Mouse (Mus musculus): ENCODE measurements around the gene Tmem79. TPM values are rescaled to one million over a fixed set of nuclear protein-coding genes. Genes with fewer than 3 reads are reported as not detected.

The Tmem79 gene
- polyA plus RNA-seq, 2 experiments, result 0.70 to 1.0 TPM

- DNase-seq (ENCODE audit: low read depth in 3 of 3, low spot score in 3 of 3) (no peak), ATAC-seq (ENCODE audit: insufficient read depth) (no peak)
- Histone ChIP-seq H3K36me3 (replicated peaks; ENCODE audit: control insufficient read depth, insufficient read depth, low read depth) (peaks cover 17% of the 10 kb centered on the region), H3K4me2 (ENCODE audit: low read depth) (peak overlapping the region; percentile 73), H3K4me3 (ENCODE audit: insufficient read depth in 1 of 2, low read depth in 2 of 2, low read length in 2 of 2) (peak overlapping the region; percentile 54 to 58; a peak in 3 of 4 replicates), H3K27me3 (ENCODE audit: control insufficient read depth, insufficient read depth, low read length) (peaks cover 17% of the 10 kb centered on the region), H3K27ac (no peak overlapping the region), H3K4me1 (replicated peaks; ENCODE audit: control insufficient read depth in 2 of 2, insufficient read depth in 2 of 2, low read length in 1 of 2) (peaks cover 32 to 37% of the 10 kb centered on the region in 2 experiments), H3K9me3 (ENCODE audit: control insufficient read depth, low read length) (peaks cover 3% of the 10 kb centered on the region), H3K9ac (replicated peaks) (peak overlapping the region; percentile 52)
- no peak for TF ChIP-seq EP300 (IDR thresholded peaks at IDR 0.05; ENCODE audit: low read depth)
- peak; percentile 51 for TF ChIP-seq CTCF (IDR thresholded peaks at IDR 0.05; ENCODE audit: low read depth)
- 32% methylated on average over 34 of the region's 34 CpGs for WGBS (ENCODE audit: insufficient replicate concordance)
Measured at GRCm38 (mm10) chr3:88365705-88366361, 29.9 kb upstream of the Tmem79 start.

GRCm38 (mm10) chr3:88364337-88364736 is 28.4 kb upstream of the Tmem79 start, which contains the start of gene Paqr6:
Gene Paqr6 (plus strand): TSS chr3:88364584.
- 3% methylated on average over 16 of the region's 16 CpGs for whole genome bisulfite sequencing (ENCODE audit: insufficient replicate concordance)

GRCm38 (mm10) chr3:88363700-88364099 is 27.8 kb upstream of the Tmem79 start:
- peak overlapping the region; percentile 89 for H3K27ac ChIP-seq
- H3K27me3 ChIP-seq (ENCODE audit: control insufficient read depth, insufficient read depth, low read length), result peaks cover 17% of the 10 kb centered on the region
- TF ChIP-seq EP300 (IDR thresholded peaks at IDR 0.05; ENCODE audit: low read depth) (peak; percentile 79), CTCF (IDR thresholded peaks at IDR 0.05; ENCODE audit: low read depth) (no peak)
- 27% methylated on average over 4 of the region's 4 CpGs for WGBS (ENCODE audit: insufficient replicate concordance)
- ATAC-seq (ENCODE audit: insufficient read depth) (peak; percentile 92), DNase-seq (ENCODE audit: low read depth in 3 of 3, low spot score in 3 of 3) (peak; percentile 79 to 83 (median 80))
- H3K9me3 ChIP-seq (ENCODE audit: control insufficient read depth, low read length), result no peaks in the 10 kb centered on the region
- peaks cover 38% of the 10 kb centered on the region for H3K36me3 ChIP-seq (replicated peaks; ENCODE audit: control insufficient read depth, insufficient read depth, low read depth)
- H3K4me1 ChIP-seq (replicated peaks; ENCODE audit: control insufficient read depth in 2 of 2, insufficient read depth in 2 of 2, low read length in 1 of 2), result peaks cover 32 to 37% of the 10 kb centered on the region in 2 experiments
- peak overlapping the region; percentile 73 for H3K4me2 ChIP-seq (ENCODE audit: low read depth)
- H3K4me3 ChIP-seq (ENCODE audit: insufficient read depth in 1 of 2, low read depth in 2 of 2, low read length in 2 of 2), result peak overlapping the region in 1 of 2 experiments; percentile 54; a peak in 2 of 4 replicates
- peak overlapping the region; percentile 46 for H3K9ac ChIP-seq (replicated peaks)

More at GRCm38 (mm10) chr3:88364337-88364736, 28.4 kb upstream of the Tmem79 start, which contains the start of gene Paqr6:
- Histone ChIP-seq H3K36me3 (replicated peaks; ENCODE audit: control insufficient read depth, insufficient read depth, low read depth) (peaks cover 32% of the 10 kb centered on the region), H3K4me2 (ENCODE audit: low read depth) (peak within 1 kb of the TSS; percentile 73), H3K9me3 (ENCODE audit: control insufficient read depth, low read length) (no peaks in the 10 kb centered on the region), H3K9ac (replicated peaks) (peak within 1 kb of the TSS; percentile 52), H3K4me3 (ENCODE audit: insufficient read depth in 1 of 2, low read depth in 2 of 2, low read length in 2 of 2) (peak within 1 kb of the TSS; percentile 54 to 58), H3K27me3 (ENCODE audit: control insufficient read depth, insufficient read depth, low read length) (peaks cover 17% of the 10 kb centered on the region), H3K27ac (peak within 1 kb of the TSS; percentile 89), H3K4me1 (replicated peaks; ENCODE audit: control insufficient read depth in 2 of 2, insufficient read depth in 2 of 2, low read length in 1 of 2) (peaks cover 32 to 37% of the 10 kb centered on the region in 2 experiments)
- peak; percentile 69 to 76 (median 70) for DNase-seq (ENCODE audit: low read depth in 3 of 3, low spot score in 3 of 3)
- TF ChIP-seq CTCF (IDR thresholded peaks at IDR 0.05; ENCODE audit: low read depth) (no peak), EP300 (IDR thresholded peaks at IDR 0.05; ENCODE audit: low read depth) (no peak)
- peak; percentile 67 for ATAC-seq (ENCODE audit: insufficient read depth)

- Histone ChIP-seq H3K9ac (replicated peaks) (no peak overlapping the region; the same call in 1 of the 2 replicates), H3K4me2 (ENCODE audit: low read depth) (no peak overlapping the region), H3K9me3 (ENCODE audit: control insufficient read depth, low read length) (no peaks in the 10 kb centered on the region), H3K4me3 (ENCODE audit: insufficient read depth in 1 of 2, low read depth in 2 of 2, low read length in 2 of 2) (no peak overlapping the region), H3K27ac (peak overlapping the region; percentile 80), H3K4me1 (replicated peaks; ENCODE audit: control insufficient read depth in 2 of 2, insufficient read depth in 2 of 2, low read length in 1 of 2) (peaks cover 32 to 37% of the 10 kb centered on the region in 2 experiments), H3K27me3 (ENCODE audit: control insufficient read depth, insufficient read depth, low read length) (peaks cover 17% of the 10 kb centered on the region), H3K36me3 (replicated peaks; ENCODE audit: control insufficient read depth, insufficient read depth, low read depth) (peaks cover 55% of the 10 kb centered on the region)
- no peak for TF ChIP-seq CTCF (IDR thresholded peaks at IDR 0.05; ENCODE audit: low read depth)
- no peak for TF ChIP-seq EP300 (IDR thresholded peaks at IDR 0.05; ENCODE audit: low read depth)
- ATAC-seq (ENCODE audit: insufficient read depth), result no peak
- DNase-seq (ENCODE audit: low read depth in 3 of 3, low spot score in 3 of 3), result no peak
- 85% methylated on average over 2 of the region's 2 CpGs for WGBS (ENCODE audit: insufficient replicate concordance)
Measured at GRCm38 (mm10) chr3:88361612-88362313, 25.8 kb upstream of the Tmem79 start.

- ATAC-seq (ENCODE audit: insufficient read depth), result no peak
- H3K9me3 ChIP-seq (ENCODE audit: control insufficient read depth, low read length), result no peaks in the 10 kb centered on the region
- no peak overlapping the region for H3K4me3 ChIP-seq (ENCODE audit: insufficient read depth in 1 of 2, low read depth in 2 of 2, low read length in 2 of 2)
- H3K27ac ChIP-seq, result no peak overlapping the region
- H3K27me3 ChIP-seq (ENCODE audit: control insufficient read depth, insufficient read depth, low read length), result peaks cover 14% of the 10 kb centered on the region
- DNase-seq (ENCODE audit: low read depth in 3 of 3, low spot score in 3 of 3), result no peak
- peaks cover 32 to 37% of the 10 kb centered on the region in 2 experiments for H3K4me1 ChIP-seq (replicated peaks; ENCODE audit: control insufficient read depth in 2 of 2, insufficient read depth in 2 of 2, low read length in 1 of 2)
- peaks cover 62% of the 10 kb centered on the region for H3K36me3 ChIP-seq (replicated peaks; ENCODE audit: control insufficient read depth, insufficient read depth, low read depth)
- H3K4me2 ChIP-seq (ENCODE audit: low read depth), result no peak overlapping the region
- TF ChIP-seq CTCF (IDR thresholded peaks at IDR 0.05; ENCODE audit: low read depth), result no peak
- no peak for TF ChIP-seq EP300 (IDR thresholded peaks at IDR 0.05; ENCODE audit: low read depth)
- 53% methylated on average over 6 of the region's 6 CpGs for whole genome bisulfite sequencing (ENCODE audit: insufficient replicate concordance)
- H3K9ac ChIP-seq (replicated peaks), result no peak overlapping the region
Measured at GRCm38 (mm10) chr3:88361096-88361495, 25.1 kb upstream of the Tmem79 start.

Data from liver, embryonic 14.5 days (tissue).